Mouse (Mus musculus) megakaryocyte, embryonic 14.5 days (primary cell): ENCODE results near the gene Ptpn12.

Experiments used
- FLI1 ChIP-seq: IDR thresholded peaks from 2 replicates; pipeline ENCODE4 v1.6.1; 2012; ENCODE audit warnings: low read length, inconsistent platforms, mixed read lengths
- GATA1 ChIP-seq: IDR thresholded peaks from 3 replicates; pipeline ENCODE4 v1.6.1; 2012; ENCODE audit warnings: mixed read lengths, low read length, inconsistent platforms, borderline replicate concordance

DNA sequence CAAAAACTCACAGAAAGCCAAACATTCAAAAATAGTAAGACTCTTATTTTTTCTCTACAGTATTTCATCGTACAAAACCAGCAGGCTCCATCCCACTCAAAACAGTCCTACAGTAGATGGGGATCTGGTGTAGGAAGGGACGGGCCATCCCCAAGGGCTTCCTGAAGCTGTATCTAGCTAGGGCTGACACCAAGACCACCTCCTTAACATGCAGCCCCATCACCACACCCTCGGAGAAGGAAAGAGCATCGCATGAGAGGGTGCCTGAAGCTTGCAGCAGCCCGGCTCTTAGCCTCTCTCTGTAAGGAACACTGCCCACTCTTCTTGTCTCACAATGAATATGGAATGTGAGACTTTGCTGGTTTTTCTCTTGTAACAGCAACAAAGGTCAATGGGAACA lies 117.2 kb downstream of the Ptpn12 start:
- no peak for TF ChIP-seq GATA1
- TF ChIP-seq FLI1: no peak
